Mouse (Mus musculus) heart, embryonic 11.5 days (tissue): ENCODE data around the gene Nid2. TPM values are rescaled to one million over a fixed set of nuclear protein-coding genes. Genes with fewer than 3 reads are reported as not detected.

ENCODE experiments used
- ATAC-seq: fragments of 200-750 bp; cut with Nextera tagmentation; replicated peaks from 2 replicates; pipeline ENCODE4 v1.8.0; 2017; ENCODE audit warnings: moderate library complexity; ENCODE audit not compliant: insufficient number of reproducible peaks, low FRiP score, low TSS enrichment
- H3K27ac ChIP-seq: fragments of 300-500 bp; sonication (generic); 2 replicates; pipeline ENCODE4 v1.5.1; 2014; ENCODE audit warnings: mild to moderate bottlenecking, low read depth, low read length
- H3K27me3 ChIP-seq: fragments of 300-500 bp; sonication (generic); 2 replicates; pipeline ENCODE4 v1.6.1; 2014; ENCODE audit warnings: mild to moderate bottlenecking, low read length, mixed read lengths; ENCODE audit not compliant: control insufficient read depth, insufficient read depth
- H3K36me3 ChIP-seq: fragments of 300-500 bp; sonication (generic); 2 replicates; pipeline ENCODE4 v1.6.1; 2014; ENCODE audit warnings: mild to moderate bottlenecking, low read length, moderate library complexity, mixed read lengths; ENCODE audit not compliant: control insufficient read depth, insufficient read depth
- H3K4me1 ChIP-seq: fragments of 300-500 bp; sonication (generic); 2 replicates; pipeline ENCODE4 v1.6.1; 2014; ENCODE audit warnings: low read length; ENCODE audit not compliant: control insufficient read depth, insufficient read depth
- H3K4me2 ChIP-seq: fragments of 300-500 bp; sonication (generic); 2 replicates; pipeline ENCODE4 v1.6.1; 2014; ENCODE audit warnings: mild to moderate bottlenecking, moderate library complexity
- H3K4me3 ChIP-seq: fragments of 300-500 bp; sonication (generic); 2 replicates; pipeline ENCODE4 v1.5.1; 2014; ENCODE audit warnings: low read depth, low read length
- H3K9ac ChIP-seq: fragments of 300-500 bp; sonication (generic); 2 replicates; pipeline ENCODE4 v1.6.1; 2014; ENCODE audit warnings: mild to moderate bottlenecking, low read depth, low read length, moderate library complexity
- H3K9me3 ChIP-seq: fragments of 300-500 bp; sonication (generic); replicated peaks from 2 replicates; pipeline ENCODE4 v1.6.1; 2016; ENCODE audit warnings: low read length; ENCODE audit not compliant: control insufficient read depth
- WGBS: fragments of 180-500 bp; shearing (Covaris S2); extraction: QIAGEN DNeasy Blood & Tissue Kit; methylation state at CpG from one replicate; pipeline ENCODE4 v1.1.7; 2014; ENCODE audit not compliant: insufficient replicate concordance; 5-methylcytosine and 5-hydroxymethylcytosine counted together
- polyA plus RNA-seq: library from polyadenylated mRNA; unstranded; fragments of >200 nt; fragmentation: Nextera tagmentation; extraction: Ambion mirVana; gene quantifications from 2 replicates; pipeline ENCODE4 v1.2.1, GENCODE M21; 2014

Gene Nid2
- polyA plus RNA-seq, 1 experiment from 2014 or later = 146 TPM

GRCm38 (mm10) chr14:19825481-19825880, 74.4 kb downstream of the Nid2 start:
- Histone ChIP-seq H3K27me3 (no peaks in the 10 kb centered on the region), H3K4me3 (no peak overlapping the region), H3K4me2 (no peak overlapping the region), H3K9ac (no peak overlapping the region), H3K4me1 (peaks cover 4% of the 10 kb centered on the region), H3K36me3 (peaks cover 8% of the 10 kb centered on the region), H3K9me3 (no peaks in the 10 kb centered on the region), H3K27ac (no peak overlapping the region)
- ATAC-seq = no peak
- WGBS = 67% methylated on average over 11 of the region's 11 CpGs

GRCm38 (mm10) chr14:19836289-19836688, 85.2 kb downstream of the Nid2 start:
- H3K9ac ChIP-seq = no peak overlapping the region
- no peaks in the 10 kb centered on the region for H3K9me3 ChIP-seq
- H3K4me2 ChIP-seq = no peak overlapping the region
- H3K36me3 ChIP-seq = no peaks in the 10 kb centered on the region
- ATAC-seq = no peak
- H3K4me1 ChIP-seq = no peaks in the 10 kb centered on the region
- no peaks in the 10 kb centered on the region for H3K27me3 ChIP-seq
- no peak overlapping the region for H3K27ac ChIP-seq
- no peak overlapping the region for H3K4me3 ChIP-seq
- WGBS = 77% methylated on average over 3 of the region's 3 CpGs

DNA sequence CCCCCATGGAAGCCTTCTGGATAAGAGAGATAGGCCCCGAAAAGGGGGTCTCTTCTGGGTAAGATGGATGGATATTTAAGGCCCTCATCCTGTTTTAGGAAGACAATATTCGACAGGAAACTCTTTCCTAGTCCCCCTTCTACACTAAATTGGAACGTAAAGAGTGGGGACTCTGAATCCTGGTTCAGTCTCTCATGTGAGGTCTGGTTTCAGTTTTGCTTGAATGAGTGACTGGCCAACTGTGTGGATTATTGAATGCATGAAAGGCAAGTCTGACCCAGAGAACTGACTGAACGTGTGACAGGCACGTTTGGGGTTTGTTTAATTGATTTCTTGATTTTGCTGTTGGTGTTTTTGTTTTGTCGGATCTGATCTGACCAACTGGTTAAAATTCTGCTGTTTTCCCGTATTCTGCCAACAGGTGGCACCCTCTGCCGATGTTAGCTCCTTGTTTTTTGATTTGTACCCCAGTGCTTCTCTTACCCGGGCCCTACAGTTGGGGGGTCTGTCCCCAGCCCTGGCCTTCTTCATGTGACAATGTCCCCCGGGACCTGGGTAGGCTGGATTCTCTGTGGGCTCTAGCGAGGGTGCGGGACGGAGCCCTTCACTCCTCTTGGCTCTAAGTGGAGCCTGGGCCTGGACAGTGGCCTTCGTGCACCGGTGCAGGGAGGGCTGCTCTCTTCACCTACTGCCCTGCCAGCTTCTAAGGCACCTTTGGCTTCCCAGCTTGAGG, 88.7 kb downstream of the Nid2 start:
- ATAC-seq = no peak
- Histone ChIP-seq H3K4me2 (peak overlapping the region; percentile 59), H3K4me3 (peak overlapping the region; percentile 20), H3K27ac (no peak overlapping the region), H3K36me3 (no peaks in the 10 kb centered on the region), H3K9ac (peak overlapping the region; percentile 47; the same call in 1 of the 2 replicates), H3K4me1 (no peaks in the 10 kb centered on the region), H3K27me3 (no peaks in the 10 kb centered on the region), H3K9me3 (no peaks in the 10 kb centered on the region)
- WGBS = 28% methylated on average over 15 of the region's 15 CpGs

DNA sequence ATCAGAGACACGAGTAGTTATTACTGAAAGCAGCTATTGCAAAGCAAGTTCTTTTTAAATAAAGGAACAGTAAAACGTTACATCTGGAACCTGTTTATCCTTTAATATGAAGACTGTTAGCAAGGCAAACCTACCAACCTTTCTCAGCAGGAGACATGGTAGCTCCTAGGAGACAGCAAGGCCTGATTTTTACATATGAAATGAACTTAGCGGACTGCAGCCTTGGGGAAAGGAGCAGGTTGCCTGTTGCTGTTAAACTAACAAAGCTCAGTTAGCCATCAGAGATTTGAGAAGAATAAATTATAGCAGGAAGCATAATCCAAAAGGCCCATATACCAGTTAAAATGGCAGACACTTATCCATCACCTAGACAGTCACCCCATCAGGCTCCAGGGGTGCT, 102.4 kb downstream of the Nid2 start:
- Histone ChIP-seq H3K9me3 (no peaks in the 10 kb centered on the region), H3K4me2 (no peak overlapping the region), H3K4me3 (no peak overlapping the region), H3K36me3 (no peaks in the 10 kb centered on the region), H3K4me1 (no peaks in the 10 kb centered on the region), H3K9ac (no peak overlapping the region), H3K27me3 (no peaks in the 10 kb centered on the region), H3K27ac (no peak overlapping the region)
- WGBS = 61% methylated on average over 3 of the region's 3 CpGs
- no peak for ATAC-seq

DNA sequence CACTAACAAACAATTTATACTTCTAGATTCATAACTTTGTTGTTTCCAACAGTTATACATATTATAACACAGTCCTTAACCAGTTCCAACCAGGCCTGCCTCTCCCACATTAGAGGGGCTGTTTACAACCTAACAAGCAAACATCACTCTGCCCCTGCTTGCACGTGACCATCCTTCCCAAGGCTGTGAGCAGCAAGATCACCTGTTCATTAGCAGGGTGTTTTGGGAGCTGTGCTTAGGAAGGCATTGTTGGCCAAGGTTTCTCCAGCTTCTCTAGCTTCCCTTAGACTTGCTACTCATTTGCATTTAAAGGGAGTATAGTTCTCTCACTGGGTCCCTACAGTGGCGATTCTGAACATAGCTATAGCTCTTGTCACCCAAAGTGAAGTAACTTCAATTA, 107.2 kb downstream of the Nid2 start:
- Histone ChIP-seq H3K4me2 (no peak overlapping the region), H3K27ac (no peak overlapping the region), H3K27me3 (no peaks in the 10 kb centered on the region), H3K9me3 (no peaks in the 10 kb centered on the region), H3K9ac (no peak overlapping the region), H3K36me3 (no peaks in the 10 kb centered on the region), H3K4me1 (no peaks in the 10 kb centered on the region), H3K4me3 (no peak overlapping the region)
- 73% methylated on average over 2 of the region's 2 CpGs for WGBS
- no peak for ATAC-seq

- H3K9me3 ChIP-seq = no peaks in the 10 kb centered on the region
- H3K36me3 ChIP-seq = no peaks in the 10 kb centered on the region
- WGBS = 52% methylated on average over 8 of the region's 8 CpGs
- no peak overlapping the region for H3K27ac ChIP-seq
- H3K9ac ChIP-seq = no peak overlapping the region
- no peak overlapping the region for H3K4me2 ChIP-seq
- ATAC-seq = no peak
- H3K27me3 ChIP-seq = no peaks in the 10 kb centered on the region
- H3K4me1 ChIP-seq = no peaks in the 10 kb centered on the region
- H3K4me3 ChIP-seq = no peak overlapping the region
Measured at GRCm38 (mm10) chr14:19858808-19859776, 108.0 kb downstream of the Nid2 start.

DNA sequence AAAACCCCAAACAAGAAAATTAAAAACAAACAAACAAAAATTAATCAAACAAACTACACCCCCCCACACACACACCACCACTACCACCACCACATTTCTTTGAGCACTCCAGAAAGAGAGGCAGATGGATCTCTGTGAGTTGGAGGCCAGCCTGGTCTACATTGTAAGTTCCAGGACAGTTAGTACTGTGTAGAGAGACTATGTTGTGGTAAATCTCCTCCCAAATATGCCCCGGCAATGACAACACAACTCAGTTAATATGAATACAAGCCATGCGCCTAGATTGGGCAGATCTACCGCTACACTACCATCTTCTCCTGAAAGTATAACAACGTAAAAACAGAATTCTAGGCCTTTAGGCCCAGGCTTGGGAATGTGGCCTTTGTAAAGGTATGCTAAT, 109.2 kb downstream of the Nid2 start:
- H3K9ac ChIP-seq = no peak overlapping the region
- no peaks in the 10 kb centered on the region for H3K4me1 ChIP-seq
- no peak overlapping the region for H3K4me2 ChIP-seq
- no peaks in the 10 kb centered on the region for H3K36me3 ChIP-seq
- H3K27ac ChIP-seq = no peak overlapping the region
- no peaks in the 10 kb centered on the region for H3K27me3 ChIP-seq
- no peaks in the 10 kb centered on the region for H3K9me3 ChIP-seq
- 89% methylated on average over 4 of the region's 4 CpGs for WGBS
- H3K4me3 ChIP-seq = no peak overlapping the region
- no peak for ATAC-seq
